Mouse (Mus musculus) E14TG2a.4 (cell line): ENCODE measurements at regions not wholly inside any gene's neighbourhood (a gene's known extent, or its start where the extent isn't known, plus 50 kb on each side); places are given as distances from the start of the nearest gene placed in this dataset.

Experiments used
- CTCF ChIP-seq: conservative IDR thresholded peaks from 2 replicates; pipeline ENCODE4 v1.5.1; 2014; ENCODE audit warnings: low read length
- POU5F1 ChIP-seq: IDR thresholded peaks from 2 replicates; pipeline ENCODE4 v1.6.1; 2014; ENCODE audit warnings: low read length, borderline replicate concordance

- no peak for TF ChIP-seq CTCF
- no peak for TF ChIP-seq POU5F1
Measured at GRCm38 (mm10) chr11:71444056-71444455, 213.5 kb upstream of the Nlrp1b start.
